Mouse (Mus musculus) heart, embryonic 14.5 days (tissue): ENCODE results near the gene Gm11492. TPM values are rescaled to one million over a fixed set of nuclear protein-coding genes. Genes with fewer than 3 reads are reported as not detected.

ENCODE experiments used
- ATAC-seq: fragments of 200-750 bp; cut with Nextera tagmentation; 2 replicates; pipeline ENCODE4 v1.8.0; 2017; ENCODE audit warnings: low read depth, moderate TSS enrichment; ENCODE audit not compliant: insufficient number of reproducible peaks, insufficient read depth, low FRiP score
- H3K27ac ChIP-seq, 2 experiments: fragments of 200-500 bp in 1 of 2; fragments of 300-500 bp in 1 of 2; sonication (generic) in 1 of 2; replicated peaks in 1 of 2; 2 replicates each; pipeline ENCODE4 v1.5.1; 2012 to 2014; ENCODE audit warnings: low read depth in 2 of 2, low read length in 2 of 2, control low read depth in 1 of 2, mild to moderate bottlenecking in 1 of 2, mixed read lengths in 1 of 2; ENCODE audit not compliant: control insufficient read depth in 1 of 2, insufficient read depth in 1 of 2
- H3K27me3 ChIP-seq: fragments of 300-500 bp; sonication (generic); 2 replicates; pipeline ENCODE4 v1.6.1; 2014; ENCODE audit warnings: mild to moderate bottlenecking, low read length, control low read depth; ENCODE audit not compliant: control insufficient read depth, insufficient read depth
- H3K36me3 ChIP-seq: fragments of 300-500 bp; sonication (generic); 2 replicates; pipeline ENCODE4 v1.6.1; 2014; ENCODE audit warnings: mild to moderate bottlenecking, control low read depth, low read length, mixed read lengths; ENCODE audit not compliant: control insufficient read depth, insufficient read depth
- H3K4me1 ChIP-seq, 2 experiments: fragments of 200-500 bp in 1 of 2; fragments of 300-500 bp in 1 of 2; sonication (generic) in 1 of 2; 2 replicates each; pipeline ENCODE4 v1.6.1; 2012 to 2014; ENCODE audit warnings: low read length in 2 of 2, control low read depth in 1 of 2, mixed read lengths in 1 of 2; ENCODE audit not compliant: control insufficient read depth in 2 of 2, insufficient read depth in 2 of 2
- H3K4me2 ChIP-seq: fragments of 300-500 bp; sonication (generic); 2 replicates; pipeline ENCODE4 v1.6.1; 2014; ENCODE audit warnings: mild to moderate bottlenecking, low read length
- H3K4me3 ChIP-seq, 2 experiments: fragments of 200-500 bp in 1 of 2; fragments of 300-500 bp in 1 of 2; sonication (generic) in 1 of 2; 2 replicates each; pipeline ENCODE4 v1.5.1; 2012 to 2014; ENCODE audit warnings: low read length in 2 of 2, mild to moderate bottlenecking in 2 of 2, control low read depth in 1 of 2, low read depth in 1 of 2, moderate library complexity in 1 of 2; ENCODE audit not compliant: control insufficient read depth in 1 of 2, insufficient read depth in 1 of 2
- H3K9ac ChIP-seq: fragments of 300-500 bp; sonication (generic); 2 replicates; pipeline ENCODE4 v1.6.1; 2014; ENCODE audit warnings: mild to moderate bottlenecking, low read length
- H3K9me3 ChIP-seq: fragments of 300-500 bp; sonication (generic); 2 replicates; pipeline ENCODE4 v1.6.1; 2016; ENCODE audit warnings: low read length, control low read depth; ENCODE audit not compliant: control insufficient read depth
- WGBS: fragments of 180-500 bp; shearing (Covaris S2); extraction: QIAGEN DNeasy Blood & Tissue Kit; methylation state at CpG from one replicate; pipeline ENCODE4 v1.1.7; 2014; 5-methylcytosine and 5-hydroxymethylcytosine counted together
- polyA plus RNA-seq: library from polyadenylated mRNA; unstranded; fragments of >200 nt; fragmentation: Nextera tagmentation; extraction: Ambion mirVana; gene quantifications from 2 replicates; pipeline ENCODE4 v1.2.1, GENCODE M21; 2014

Gene Gm11492
- polyA plus RNA-seq, 1 experiment from 2014 or later: not detected

- Histone ChIP-seq H3K4me3 (no peak overlapping the region), H3K4me1 (peaks cover 6 to 16% of the 10 kb centered on the region in 2 experiments), H3K27ac (no peak overlapping the region), H3K36me3 (no peaks in the 10 kb centered on the region), H3K9me3 (no peaks in the 10 kb centered on the region), H3K4me2 (no peak overlapping the region), H3K9ac (no peak overlapping the region), H3K27me3 (no peaks in the 10 kb centered on the region)
- 93% methylated on average over 5 of the region's 5 CpGs for WGBS
- no peak for ATAC-seq
Measured at GRCm38 (mm10) chr11:87587211-87587874, 20.9 kb downstream of the Gm11492 start.

- H3K4me1 ChIP-seq: peaks cover 14 to 28% of the 10 kb centered on the region in 2 experiments
- H3K4me2 ChIP-seq: peak overlapping the region; percentile 87
Measured at GRCm38 (mm10) chr11:87589605-87590004, 23.2 kb downstream of the Gm11492 start.

GRCm38 (mm10) chr11:87590841-87591525 lies 24.5 kb downstream of the Gm11492 start:
- peak overlapping the region; percentile 94 for H3K9ac ChIP-seq

More at GRCm38 (mm10) chr11:87589605-87590004, 23.2 kb downstream of the Gm11492 start:
- H3K9me3 ChIP-seq: no peaks in the 10 kb centered on the region
- ATAC-seq: no peak
- H3K36me3 ChIP-seq: peaks cover 10% of the 10 kb centered on the region
- peak overlapping the region; percentile 94 for H3K9ac ChIP-seq
- H3K4me3 ChIP-seq: no peak overlapping the region
- H3K27ac ChIP-seq: no peak overlapping the region
- no peaks in the 10 kb centered on the region for H3K27me3 ChIP-seq
- 87% methylated on average over 8 of the region's 8 CpGs for whole genome bisulfite sequencing

GRCm38 (mm10) chr11:87591526-87592353 lies 25.3 kb downstream of the Gm11492 start, which contains the start of gene Mtmr4:
Mtmr4 (plus strand) TSS chr11:87592162.
- Histone ChIP-seq H3K4me1 (peaks cover 23 to 42% of the 10 kb centered on the region in 2 experiments), H3K36me3 (peaks cover 12% of the 10 kb centered on the region), H3K9me3 (no peaks in the 10 kb centered on the region), H3K4me2 (peak within 1 kb of the TSS; percentile 87), H3K4me3 (peak within 1 kb of the TSS; percentile 86 to 92), H3K27ac (peak within 1 kb of the TSS; percentile 95 to 96), H3K9ac (peak within 1 kb of the TSS; percentile 94), H3K27me3 (no peaks in the 10 kb centered on the region)
- WGBS: under 1% methylated on average over 54 of the region's 61 CpGs
- peak; percentile 98 for ATAC-seq

More at GRCm38 (mm10) chr11:87590841-87591525, 24.5 kb downstream of the Gm11492 start:
- 2% methylated on average over 25 of the region's 25 CpGs for WGBS
- H3K4me3 ChIP-seq: peak overlapping the region; percentile 86 to 92
- H3K36me3 ChIP-seq: peaks cover 10% of the 10 kb centered on the region
- no peaks in the 10 kb centered on the region for H3K27me3 ChIP-seq
- ATAC-seq: no peak
- peaks cover 18 to 34% of the 10 kb centered on the region in 2 experiments for H3K4me1 ChIP-seq
- peak overlapping the region; percentile 87 for H3K4me2 ChIP-seq
- no peaks in the 10 kb centered on the region for H3K9me3 ChIP-seq
- H3K27ac ChIP-seq: peak overlapping the region; percentile 95 to 96

GRCm38 (mm10) chr11:87592354-87592695 lies 25.9 kb downstream of the Gm11492 start:
- WGBS: under 1% methylated on average over 12 of the region's 15 CpGs

GRCm38 (mm10) chr11:87592713-87593598 lies 26.5 kb downstream of the Gm11492 start:
- Histone ChIP-seq H3K4me3 (peak overlapping the region; percentile 76 to 86), H3K4me2 (peak overlapping the region; percentile 76), H3K9me3 (no peaks in the 10 kb centered on the region), H3K27me3 (no peaks in the 10 kb centered on the region), H3K4me1 (peaks cover 23 to 43% of the 10 kb centered on the region in 2 experiments), H3K36me3 (peaks cover 24% of the 10 kb centered on the region), H3K9ac (peak overlapping the region; percentile 84), H3K27ac (peak overlapping the region; percentile 84 to 92)
- ATAC-seq: no peak
- WGBS: 40% methylated on average over 13 of the region's 13 CpGs

More at GRCm38 (mm10) chr11:87592354-87592695, 25.9 kb downstream of the Gm11492 start:
- Histone ChIP-seq H3K9me3 (no peaks in the 10 kb centered on the region), H3K27ac (peak overlapping the region; percentile 84 to 92), H3K9ac (peak overlapping the region; percentile 84), H3K4me1 (peaks cover 23 to 43% of the 10 kb centered on the region in 2 experiments), H3K4me2 (peak overlapping the region; percentile 76), H3K27me3 (no peaks in the 10 kb centered on the region), H3K36me3 (peaks cover 18% of the 10 kb centered on the region), H3K4me3 (peak overlapping the region; percentile 76 to 86)
- ATAC-seq: no peak
